Mouse (Mus musculus): ENCODE results near the gene Reep3.

DNA sequence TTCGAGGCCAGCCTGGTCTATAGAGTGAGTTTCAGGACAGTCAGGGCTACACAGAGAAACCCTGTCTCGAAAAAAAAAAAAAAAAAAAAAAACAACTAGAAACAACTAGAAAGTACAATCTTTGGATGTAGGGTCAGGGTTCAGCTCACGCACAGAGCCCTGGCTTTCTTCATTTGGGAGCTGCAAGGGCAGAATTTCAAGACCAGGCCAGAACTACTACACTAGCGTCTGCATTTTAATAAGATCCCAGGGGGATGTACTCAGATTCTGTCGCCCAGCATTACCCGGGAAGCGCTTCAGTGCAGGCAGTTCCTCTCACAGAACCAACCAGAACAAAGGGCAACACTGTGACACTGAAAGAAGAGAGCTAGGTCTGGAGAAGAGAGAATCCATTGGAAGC, 46.0 kb downstream of the Reep3 start:
- TF ChIP-seq POU5F1 (IDR thresholded peaks at IDR 0.05; ENCODE audit: borderline replicate concordance, low read length) = no peak
- no peak for TF ChIP-seq CTCF (conservative IDR thresholded peaks at IDR 0.05; ENCODE audit: low read length)

Data from E14TG2a.4 (cell line).